Mouse (Mus musculus) heart, adult 2 months (tissue): ENCODE measurements around the gene Cpeb3.

ENCODE experiments used
- CTCF ChIP-seq: fragments of 200-600 bp; IDR thresholded peaks from 2 replicates; pipeline ENCODE4 v1.8.1; 2022; ENCODE audit warnings: antibody characterized with exemption, mild to moderate bottlenecking, moderate library complexity
- EP300 ChIP-seq: fragments of 200-500 bp; IDR thresholded peaks from 2 replicates; pipeline ENCODE4 v1.6.1; 2011; ENCODE audit warnings: low read depth, low read length, control low read depth; ENCODE audit not compliant: insufficient read depth
- POLR2A ChIP-seq: fragments of 200-500 bp; IDR thresholded peaks from 2 replicates; pipeline ENCODE4 v1.6.1; 2011; ENCODE audit warnings: mild to moderate bottlenecking, low read depth, low read length, control low read depth; ENCODE audit not compliant: insufficient read depth

DNA sequence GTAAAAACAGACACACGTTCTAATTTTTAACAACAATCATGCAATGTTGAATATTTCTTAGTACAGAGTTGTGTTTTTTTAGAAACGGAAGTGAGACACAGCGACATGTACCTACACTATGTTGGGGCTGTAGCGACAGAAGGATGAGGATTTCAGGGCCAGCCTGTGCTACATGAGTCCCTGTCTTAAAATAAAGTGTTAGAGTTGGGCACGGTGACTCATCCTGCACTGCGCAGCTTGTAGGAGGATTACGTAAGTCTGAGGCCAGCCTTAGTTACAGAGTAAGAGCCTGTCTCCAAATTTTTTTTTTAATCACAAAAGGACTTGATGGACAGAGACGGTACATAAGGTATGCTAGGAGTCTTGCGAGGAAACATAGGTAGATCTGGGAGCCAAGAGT lies 46.9 kb upstream of the Cpeb3 start:
- TF ChIP-seq CTCF (no peak), EP300 (no peak), POLR2A (no peak)
